Mouse (Mus musculus): ENCODE data around the gene Gm20828.
"Not testable (repeated sequence)": the region's sequence is repeated elsewhere in the genome, so short reads cannot be mapped to it uniquely, and the experiment has no call there.

The Gm20828 gene

GRCm38 (mm10) chrY:11199274-11199673 is at the start of gene Gm20828:
Gene Gm20828 (minus strand): TSS chrY:11199374.
- DNase-seq: not testable (repeated sequence)
